Mouse (Mus musculus) MEL (cell line): ENCODE data around the gene Polr2i. TPM values are rescaled to one million over a fixed set of nuclear protein-coding genes. Genes with fewer than 3 reads are reported as not detected.

Source experiments
- DNase-seq: peaks from one replicate; pipeline ENCODE4 v3.0.0; 2011; ENCODE audit warnings: low read depth, low spot score
- H3K27ac ChIP-seq: 2 replicates; pipeline ENCODE4 v1.5.1; 2012; ENCODE audit warnings: low read depth, mild to moderate bottlenecking, control low read depth, low read length, moderate library complexity; ENCODE audit not compliant: control insufficient read depth
- H3K27me3 ChIP-seq, 2 experiments: fragments of 150-350 bp in 1 of 2; sonication (generic) in 1 of 2; 2 replicates each; pipeline ENCODE4 v1.6.1; 2012; ENCODE audit warnings: low read length in 2 of 2, mild to moderate bottlenecking in 2 of 2, improper control_type of control experiment in 1 of 2, moderate library complexity in 1 of 2; ENCODE audit not compliant: insufficient read depth in 2 of 2, control insufficient read depth in 1 of 2
- H3K36me3 ChIP-seq, 2 experiments: 2 replicates each; pipeline ENCODE4 v1.6.1; 2012 to 2014; ENCODE audit warnings: low read length in 2 of 2, improper control_type of control experiment in 1 of 2, inconsistent platforms in 1 of 2, mild to moderate bottlenecking in 1 of 2; ENCODE audit not compliant: insufficient read depth in 2 of 2, control insufficient read depth in 1 of 2
- H3K4me1 ChIP-seq, 2 experiments: fragments of 150-350 bp in 1 of 2; sonication (generic) in 1 of 2; 2 replicates each; pipeline ENCODE4 v1.6.1; 2012; ENCODE audit warnings: low read length in 2 of 2, improper control_type of control experiment in 1 of 2, mild to moderate bottlenecking in 1 of 2; ENCODE audit not compliant: insufficient read depth in 2 of 2, control insufficient read depth in 1 of 2
- H3K4me3 ChIP-seq, 2 experiments: fragments of 150-350 bp in 1 of 2; sonication (generic) in 1 of 2; 2 replicates each; pipeline ENCODE4 v1.5.1; 2012; ENCODE audit warnings: low read depth in 2 of 2, low read length in 2 of 2, mild to moderate bottlenecking in 2 of 2, moderate library complexity in 2 of 2, control low read depth in 1 of 2, improper control_type of control experiment in 1 of 2; ENCODE audit not compliant: control insufficient read depth in 1 of 2, insufficient read depth in 1 of 2
- H3K79me2 ChIP-seq: 2 replicates; pipeline ENCODE4 v1.6.1; 2012; ENCODE audit warnings: mild to moderate bottlenecking, low read length, moderate library complexity; ENCODE audit not compliant: control insufficient read depth, poor library complexity, insufficient read depth
- H3K9ac ChIP-seq: 2 replicates; pipeline ENCODE4 v1.6.1; 2012; ENCODE audit warnings: low read depth, mild to moderate bottlenecking, control low read depth, low read length, moderate library complexity; ENCODE audit not compliant: control insufficient read depth, poor library complexity, severe bottlenecking
- H3K9me3 ChIP-seq: fragments of 150-350 bp; sonication (generic); replicated peaks from 2 replicates; pipeline ENCODE4 v1.6.1; 2012; ENCODE audit warnings: mild to moderate bottlenecking, low read length, improper control_type of control experiment, moderate library complexity; ENCODE audit not compliant: insufficient read depth
- BHLHE40 ChIP-seq: IDR thresholded peaks from 2 replicates; pipeline ENCODE4 v1.6.1; 2012; ENCODE audit warnings: low read depth, mild to moderate bottlenecking, inconsistent platforms, low read length, improper control_type of control experiment, borderline replicate concordance
- CTCF ChIP-seq, 3 experiments: IDR thresholded peaks in 2 of 3; conservative IDR thresholded peaks in 1 of 3; 2 replicates each; pipeline ENCODE4 v1.5.1; 2011 to 2012; ENCODE audit warnings: low read length in 3 of 3, low read depth in 2 of 3, mild to moderate bottlenecking in 2 of 3, improper control_type of control experiment in 1 of 3, inconsistent platforms in 1 of 3, mixed read lengths in 1 of 3, moderate library complexity in 1 of 3; ENCODE audit not compliant: control insufficient read depth in 1 of 3, insufficient read depth in 1 of 3, poor library complexity in 1 of 3, severe bottlenecking in 1 of 3
- ELF1 ChIP-seq: IDR thresholded peaks from 2 replicates; pipeline ENCODE4 v1.6.1; 2014; ENCODE audit warnings: low read depth, mild to moderate bottlenecking, inconsistent platforms, low read length, improper control_type of control experiment, moderate library complexity
- GABPA ChIP-seq: IDR thresholded peaks from 2 replicates; pipeline ENCODE4 v1.6.1; 2012; ENCODE audit warnings: low read depth, mild to moderate bottlenecking, inconsistent platforms, low read length, improper control_type of control experiment, moderate library complexity
- MAFK ChIP-seq: IDR thresholded peaks from 2 replicates; pipeline ENCODE4 v1.6.1; 2011; ENCODE audit warnings: low read depth, mild to moderate bottlenecking, low read length, improper control_type of control experiment, borderline replicate concordance
- MXI1 ChIP-seq: IDR thresholded peaks from 2 replicates; pipeline ENCODE4 v1.6.1; 2011; ENCODE audit warnings: mild to moderate bottlenecking, low read depth, low read length, improper control_type of control experiment
- NRF1 ChIP-seq: IDR thresholded peaks from 2 replicates; pipeline ENCODE4 v1.6.1; 2014; ENCODE audit warnings: low read depth, mild to moderate bottlenecking, inconsistent platforms, low read length, improper control_type of control experiment, moderate library complexity; ENCODE audit not compliant: poor library complexity, insufficient read depth, severe bottlenecking
- POLR2AphosphoS5 ChIP-seq: IDR thresholded peaks from 2 replicates; pipeline ENCODE4 v1.6.1; 2012; ENCODE audit warnings: low read depth, borderline replicate concordance, mild to moderate bottlenecking, inconsistent platforms, low read length, moderate library complexity, mixed read lengths
- SIN3A ChIP-seq: IDR thresholded peaks from 2 replicates; pipeline ENCODE4 v1.6.1; 2012; ENCODE audit warnings: low read length, improper control_type of control experiment, inconsistent platforms
- SMC3 ChIP-seq: IDR thresholded peaks from 2 replicates; pipeline ENCODE4 v1.6.1; 2011; ENCODE audit warnings: low read depth, low read length, improper control_type of control experiment
- TBP ChIP-seq: IDR thresholded peaks from 2 replicates; pipeline ENCODE4 v1.8.0; 2011; ENCODE audit warnings: low read depth, low read length, improper control_type of control experiment
- USF2 ChIP-seq, 2 experiments: IDR thresholded peaks; 2 replicates each; pipeline ENCODE4 v1.6.1; 2011 to 2012; ENCODE audit warnings: improper control_type of control experiment in 2 of 2, low read length in 2 of 2, borderline replicate concordance in 1 of 2, inconsistent platforms in 1 of 2, low read depth in 1 of 2, mild to moderate bottlenecking in 1 of 2; ENCODE audit not compliant: insufficient read depth in 1 of 2
- ZKSCAN1 ChIP-seq: IDR thresholded peaks from 2 replicates; pipeline ENCODE4 v1.6.1; 2012; ENCODE audit warnings: low read depth, mild to moderate bottlenecking, inconsistent platforms, low read length, improper control_type of control experiment, moderate library complexity
- ZMIZ1 ChIP-seq: IDR thresholded peaks from 2 replicates; pipeline ENCODE4 v1.6.1; 2012; ENCODE audit warnings: low read depth, mild to moderate bottlenecking, inconsistent platforms, low read length, improper control_type of control experiment, moderate library complexity
- polyA plus RNA-seq, 2 experiments: library from polyadenylated mRNA; stranded (reverse) in 1 of 2; unstranded in 1 of 2; fragments of >175 nt in 1 of 2; fragments of >200 nt in 1 of 2; gene quantifications; 2 replicates each; pipeline versions ENCODE4 v1.2.1 to v1.2.4; 2012; ENCODE audit warnings: low replicate concordance in 2 of 2, low read depth in 1 of 2; ENCODE audit not compliant: insufficient read length in 2 of 2, insufficient read depth in 1 of 2, missing spikeins in 1 of 2
- total RNA-seq: library from RNA; depleted of rRNA; stranded (reverse); fragments of 300-350 nt; gene quantifications from 2 replicates; pipeline ENCODE4 v1.2.3, GENCODE M21; 2012

The Polr2i gene
- total and polyA plus RNA-seq, 3 experiments: 118 to 128 TPM; not detected in 1

GRCm38 (mm10) chr7:30192088-30192487 lies 39.7 kb upstream of the Polr2i start:
- Histone ChIP-seq H3K4me3 (no peak overlapping the region), H3K9ac (no peak overlapping the region), H3K36me3 (peaks cover 2 to 12% of the 10 kb centered on the region in 2 experiments), H3K79me2 (peaks cover 9% of the 10 kb centered on the region), H3K4me1 (peaks cover 0 to 17% of the 10 kb centered on the region in 2 experiments; a peak in 2 of 4 replicates), H3K9me3 (no peaks in the 10 kb centered on the region), H3K27me3 (no peaks in the 10 kb centered on the region), H3K27ac (no peak overlapping the region)
- TF ChIP-seq SIN3A (no peak), ELF1 (no peak), BHLHE40 (no peak), ZMIZ1 (no peak), ZKSCAN1 (no peak), POLR2AphosphoS5 (no peak), GABPA (no peak), MAFK (no peak), TBP (no peak), CTCF (IDR thresholded peaks at IDR 0.05 in 2 of 3, conservative IDR thresholded peaks at IDR 0.05 in 1 of 3; ENCODE audit: control insufficient read depth in 1 of 3, insufficient read depth in 1 of 3, low read depth in 2 of 3, low read length in 3 of 3, poor library complexity in 1 of 3, severe bottlenecking in 1 of 3) (no peak), SMC3 (no peak)
- no peak for DNase-seq

- no peak overlapping the region; a peak in 1 of 4 replicates for H3K4me3 ChIP-seq
- peaks cover 0 to 17% of the 10 kb centered on the region in 2 experiments; a peak in 3 of 4 replicates for H3K4me1 ChIP-seq
- H3K27ac ChIP-seq: no peak overlapping the region
- no peak for DNase-seq
- H3K36me3 ChIP-seq: peaks cover 2 to 12% of the 10 kb centered on the region in 2 experiments; a peak in 3 of 4 replicates
- no peak overlapping the region; the same call in 1 of the 2 replicates for H3K9ac ChIP-seq
- peaks cover 9% of the 10 kb centered on the region for H3K79me2 ChIP-seq
- H3K9me3 ChIP-seq: no peaks in the 10 kb centered on the region
- TF ChIP-seq NRF1: no peak
- TF ChIP-seq SIN3A: no peak
- no peaks in the 10 kb centered on the region for H3K27me3 ChIP-seq
Measured at GRCm38 (mm10) chr7:30193013-30193412, 38.7 kb upstream of the Polr2i start.

- H3K27me3 ChIP-seq: no peaks in the 10 kb centered on the region
- peak overlapping the region; percentile 68 for H3K9ac ChIP-seq
- H3K4me3 ChIP-seq: peak overlapping the region; percentile 33 to 57
- peak overlapping the region; percentile 25; the same call in 1 of the 2 replicates for H3K27ac ChIP-seq
- peak; percentile 89 for DNase-seq
- peaks cover 0 to 17% of the 10 kb centered on the region in 2 experiments; a peak in 3 of 4 replicates for H3K4me1 ChIP-seq
- peaks cover 9% of the 10 kb centered on the region for H3K79me2 ChIP-seq
- TF ChIP-seq MXI1: 0 out of 2 replicates have a peak, but pooled peaks have one; percentile 29
- peak; percentile 47; the same call in 1 of the 2 replicates for TF ChIP-seq ZMIZ1
- peak; percentile 71 for TF ChIP-seq NRF1
- no peak for TF ChIP-seq USF2 (IDR thresholded peaks at IDR 0.05; ENCODE audit: borderline replicate concordance in 1 of 2, insufficient read depth in 1 of 2, low read depth in 1 of 2, low read length in 2 of 2)
- no peaks in the 10 kb centered on the region for H3K9me3 ChIP-seq
- H3K36me3 ChIP-seq: peaks cover 0 to 14% of the 10 kb centered on the region in 2 experiments; a peak in 2 of 4 replicates
Measured at GRCm38 (mm10) chr7:30193581-30194100, 38.1 kb upstream of the Polr2i start.
